Mouse (Mus musculus) adrenal gland, postnatal 4 days (tissue): ENCODE data around the gene Isg20l2. TPM values are rescaled to one million over a fixed set of nuclear protein-coding genes. Genes with fewer than 3 reads are reported as not detected.

Source experiments
- DNase-seq, 2 experiments: peaks; one replicate each; pipeline ENCODE4 v3.0.0; 2021 to 2022; ENCODE audit warnings: low spot score in 2 of 2, mixed read lengths in 2 of 2
- total RNA-seq, 2 experiments: library from RNA; stranded (reverse); gene quantifications; 2 replicates each; pipeline ENCODE4 v1.2.3; 2021

Gene Isg20l2
- total RNA-seq, 2 experiments from 2014 or later = 31.0 to 33.5 TPM

DNA sequence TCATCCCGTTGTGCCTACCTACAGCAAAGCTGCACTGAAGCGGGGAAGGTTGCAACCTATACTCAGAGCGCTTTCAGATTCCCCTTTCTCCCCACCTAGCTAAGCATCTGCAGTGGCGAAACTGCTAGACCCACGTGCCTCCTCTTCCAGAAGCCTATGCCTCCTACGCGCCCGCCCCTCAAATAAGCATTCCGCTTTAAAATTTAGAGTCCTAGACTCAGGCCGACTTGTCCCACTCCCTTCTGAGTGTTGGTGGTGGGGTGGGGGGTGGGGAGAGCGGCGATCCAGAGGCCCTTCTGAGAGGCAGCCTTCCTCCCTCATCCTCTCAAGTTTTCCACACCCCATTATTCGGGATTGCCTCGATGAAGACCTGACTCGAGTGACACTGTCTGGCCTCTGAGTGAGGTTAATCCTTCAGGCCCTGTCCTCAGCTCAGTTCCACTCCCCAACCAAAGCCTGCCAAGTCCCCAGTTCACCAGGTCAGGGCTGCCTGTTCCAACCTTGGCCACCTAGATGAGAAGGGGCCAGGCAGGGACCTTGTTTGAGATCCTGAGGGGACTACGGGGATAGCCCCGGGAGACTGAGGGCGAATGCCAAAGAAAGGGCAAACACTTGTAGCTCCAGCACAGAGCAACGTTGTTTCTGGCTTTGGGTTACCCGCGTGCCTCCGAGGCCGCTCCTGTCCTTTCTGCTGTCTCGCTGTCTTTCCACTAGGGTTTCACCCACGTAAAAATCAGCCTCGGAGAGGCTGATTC, 17.1 kb downstream of the Isg20l2 start:
- no peak for DNase-seq

DNA sequence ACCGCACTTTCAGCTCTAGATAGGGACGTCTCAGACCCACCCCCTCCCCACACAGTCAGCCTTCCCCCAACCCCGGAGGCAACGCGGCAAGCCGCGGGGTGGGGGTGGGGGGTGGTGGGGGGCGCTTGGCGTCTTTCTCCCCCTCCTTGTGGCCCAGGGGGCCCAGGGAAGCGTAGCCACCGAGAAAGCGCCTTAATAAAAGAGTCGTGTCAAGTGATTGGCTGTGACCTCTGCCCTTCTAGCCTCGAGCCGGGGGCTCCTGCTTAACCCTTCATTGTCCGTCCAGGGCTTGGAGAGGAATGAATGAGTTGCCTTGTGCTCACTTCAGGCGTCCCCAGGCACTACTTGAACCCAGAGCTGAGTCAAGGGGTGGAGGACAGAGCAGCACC, 17.7 kb downstream of the Isg20l2 start:
- DNase-seq = no peak

DNA sequence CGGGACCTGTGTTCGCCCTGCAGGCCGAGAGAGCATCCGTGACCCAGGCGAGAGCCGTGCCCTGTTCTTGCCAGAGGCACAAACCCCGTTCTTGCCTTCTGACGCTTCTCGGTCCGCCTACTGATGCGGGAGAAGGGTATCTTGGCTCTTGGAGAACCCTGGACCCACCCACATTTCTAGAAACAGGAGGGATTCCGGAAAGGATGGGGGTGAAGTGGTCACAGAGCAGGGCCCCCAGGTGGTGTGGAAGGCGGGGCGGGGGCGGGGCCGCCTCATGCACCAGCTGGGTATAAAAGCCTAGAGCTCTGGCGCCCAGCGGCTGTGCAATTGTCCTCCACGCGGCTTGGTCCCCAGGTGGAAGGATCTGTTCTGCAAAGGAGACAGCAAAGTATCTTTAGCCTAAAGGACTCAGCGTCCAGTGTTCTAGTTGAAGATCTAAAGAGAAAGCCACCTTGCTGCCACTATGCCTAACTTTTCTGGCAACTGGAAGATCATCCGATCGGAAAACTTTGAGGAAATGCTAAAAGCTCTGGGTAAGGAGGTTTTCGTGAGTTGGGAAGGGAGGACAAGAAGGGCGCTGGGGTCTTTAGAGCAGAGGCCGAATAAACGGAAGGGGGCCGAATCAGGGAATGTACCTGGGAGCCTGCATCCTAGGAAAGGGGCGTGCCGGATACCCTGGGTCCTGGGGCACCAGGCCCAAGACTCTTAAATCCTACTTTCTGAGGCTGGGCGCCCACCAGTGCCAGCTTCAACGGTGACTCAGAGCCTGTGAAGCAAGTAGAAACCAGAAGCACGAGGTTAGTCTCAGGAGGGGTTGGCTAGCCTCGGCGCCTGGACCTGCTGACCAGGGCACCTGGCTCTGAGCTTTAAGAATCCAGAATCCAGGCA, 18.5 kb downstream of the Isg20l2 start, which contains the start of gene Crabp2:
Gene Crabp2 (plus strand): TSS at position 289 of the 888 bp plus-strand sequence.
- DNase-seq = no peak

DNA sequence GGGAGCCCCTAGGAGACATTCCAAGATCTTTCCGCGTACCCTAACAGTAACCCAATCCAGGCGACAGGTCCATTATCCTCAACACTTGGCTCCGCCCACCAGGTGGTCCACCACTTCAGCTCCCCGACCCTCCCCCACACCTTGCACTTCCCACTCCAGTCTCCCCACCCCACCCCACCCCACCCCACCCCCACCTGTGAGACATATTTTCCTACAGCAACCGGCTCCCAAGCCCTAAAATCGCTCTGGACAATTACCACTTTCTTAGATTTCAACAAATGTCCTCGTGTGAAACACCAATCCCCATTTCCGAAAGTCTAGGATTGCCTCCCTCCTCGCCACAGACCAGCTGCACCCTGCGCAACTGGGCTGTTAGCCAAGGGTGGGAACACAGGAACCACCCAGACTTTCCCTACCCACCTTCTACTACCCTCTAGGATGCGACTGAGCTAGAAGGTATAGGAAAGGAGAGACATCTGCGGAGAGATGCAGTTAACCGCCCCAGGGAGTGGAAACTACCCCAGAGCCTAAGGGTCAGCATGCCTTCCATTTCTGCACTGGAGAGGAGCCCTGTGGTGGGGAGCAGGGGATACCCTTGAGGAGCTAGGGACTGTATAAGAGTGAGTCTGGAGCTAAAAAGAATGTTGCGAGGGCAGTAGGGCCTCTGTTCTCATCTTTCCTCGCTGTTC, 19.3 kb downstream of the Isg20l2 start:
- no peak for DNase-seq

DNA sequence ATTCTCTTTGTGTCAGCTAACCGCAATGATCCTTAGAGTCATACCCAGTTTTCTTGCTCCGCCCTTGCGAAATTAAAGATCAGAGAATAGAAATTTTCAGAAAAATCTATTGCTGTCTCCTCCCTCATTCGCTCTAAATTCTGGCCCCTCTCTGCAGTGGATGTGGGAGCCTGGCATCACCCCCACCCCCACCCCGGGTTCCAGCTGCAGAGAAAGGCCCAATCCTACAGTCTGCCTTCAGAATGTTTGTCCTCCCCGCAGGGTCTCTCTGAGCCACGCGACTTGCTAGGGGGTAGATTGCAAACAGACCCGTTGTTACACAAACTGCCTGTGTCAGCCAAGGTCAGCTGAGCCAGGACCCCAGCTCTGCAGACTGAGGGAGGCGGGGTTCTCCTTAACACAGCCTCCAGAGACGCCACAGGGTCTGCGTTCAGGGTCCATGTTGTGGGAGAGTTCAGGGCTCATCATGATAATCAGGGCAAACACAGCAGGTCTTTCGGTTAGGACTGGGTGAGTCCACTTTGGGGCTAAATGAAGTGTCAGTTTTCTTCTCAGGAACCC, 19.9 kb downstream of the Isg20l2 start:
- no peak for DNase-seq

DNA sequence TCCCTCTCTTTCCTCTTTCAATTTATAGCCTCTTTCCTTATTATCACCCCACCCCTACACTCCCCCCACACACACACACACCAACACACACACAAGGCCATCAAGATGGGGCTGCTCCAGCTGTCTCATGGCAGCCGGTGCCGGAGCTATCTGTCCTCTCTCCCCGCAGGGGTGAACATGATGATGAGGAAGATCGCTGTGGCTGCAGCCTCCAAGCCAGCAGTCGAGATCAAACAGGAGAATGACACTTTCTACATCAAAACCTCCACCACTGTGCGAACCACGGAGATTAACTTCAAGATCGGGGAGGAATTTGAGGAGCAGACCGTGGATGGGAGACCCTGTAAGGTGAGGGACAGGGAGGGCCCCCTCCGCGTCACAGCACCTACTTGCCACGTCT, 21.8 kb downstream of the Isg20l2 start:
- no peak for DNase-seq

DNA sequence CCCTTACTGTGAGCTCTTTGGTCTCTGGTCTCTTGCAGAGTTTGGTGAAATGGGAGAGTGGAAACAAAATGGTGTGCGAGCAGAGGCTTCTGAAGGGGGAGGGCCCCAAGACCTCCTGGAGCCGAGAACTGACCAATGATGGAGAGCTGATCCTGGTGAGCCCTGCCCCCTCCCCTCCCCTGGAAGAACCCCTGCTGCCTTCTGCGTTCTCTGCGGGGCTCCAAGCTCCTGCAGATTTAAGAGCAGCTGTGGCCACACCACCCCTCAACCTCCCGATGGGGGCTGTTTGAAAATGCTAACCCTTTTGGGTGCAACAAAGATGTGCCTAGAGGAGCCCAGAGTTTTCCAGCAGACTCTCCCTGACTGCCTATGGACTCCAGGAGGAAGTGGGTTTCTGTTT, 22.3 kb downstream of the Isg20l2 start:
- no peak for DNase-seq

DNA sequence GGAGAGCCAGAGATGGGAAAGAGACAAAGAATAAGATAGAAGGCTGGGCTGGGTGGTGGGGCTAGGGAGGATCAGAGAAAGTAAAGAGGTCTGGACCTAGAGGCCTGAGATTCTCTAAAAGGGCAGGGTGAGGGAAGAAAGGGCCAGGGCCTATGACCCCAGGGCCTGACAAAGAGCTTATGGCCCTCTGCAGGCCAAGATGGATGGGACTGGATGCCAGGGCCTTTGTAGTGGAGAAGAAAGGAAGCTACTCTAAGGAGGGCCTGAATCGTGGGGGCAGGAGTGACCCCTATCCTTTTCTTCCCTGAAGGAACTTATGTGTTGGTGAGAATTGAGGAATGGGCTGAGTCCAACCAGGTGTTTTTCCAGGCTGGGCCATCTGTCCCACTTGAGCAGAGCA, 27.9 kb downstream of the Isg20l2 start:
- DNase-seq = no peak

DNA sequence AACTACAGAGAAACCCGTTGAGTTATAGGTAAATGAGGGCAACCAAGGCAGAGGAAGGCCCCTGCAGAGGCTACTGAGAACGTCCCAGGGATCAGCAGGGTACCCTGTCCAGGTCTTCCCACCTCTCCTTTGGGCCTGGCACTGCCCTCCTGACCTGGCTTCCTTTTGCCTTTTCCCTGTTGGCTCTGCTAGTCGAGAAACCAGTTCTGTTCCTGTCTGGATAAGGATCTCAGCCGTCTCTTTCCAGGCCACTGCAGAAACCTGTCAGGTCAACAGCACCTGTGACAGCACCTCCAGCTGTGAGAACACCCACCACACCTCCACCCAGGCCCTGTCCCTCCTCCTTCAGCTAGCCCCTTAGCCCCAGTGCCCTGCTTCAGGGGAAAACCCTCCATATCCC, 28.4 kb downstream of the Isg20l2 start:
- no peak for DNase-seq

DNA sequence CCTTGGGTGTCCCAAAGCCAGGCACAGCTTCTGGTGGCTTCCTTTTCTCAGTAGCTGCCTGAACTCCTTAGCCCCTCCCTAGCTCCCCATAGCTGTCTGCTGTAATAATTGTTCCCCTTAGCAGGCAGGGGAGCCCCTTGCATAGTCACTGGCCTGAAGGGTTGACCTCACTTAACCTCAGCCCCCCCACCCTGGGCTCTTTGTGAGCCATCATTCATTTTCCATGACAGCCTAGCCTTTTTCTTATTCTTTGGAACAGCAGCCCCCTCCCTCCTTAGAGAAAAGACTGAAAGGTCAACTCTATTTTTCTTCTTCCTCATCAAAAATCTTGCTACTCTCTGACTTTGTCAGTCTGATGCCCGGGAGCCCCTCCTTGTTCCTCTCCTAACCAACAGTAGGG, 28.9 kb downstream of the Isg20l2 start:
- DNase-seq = no peak

DNA sequence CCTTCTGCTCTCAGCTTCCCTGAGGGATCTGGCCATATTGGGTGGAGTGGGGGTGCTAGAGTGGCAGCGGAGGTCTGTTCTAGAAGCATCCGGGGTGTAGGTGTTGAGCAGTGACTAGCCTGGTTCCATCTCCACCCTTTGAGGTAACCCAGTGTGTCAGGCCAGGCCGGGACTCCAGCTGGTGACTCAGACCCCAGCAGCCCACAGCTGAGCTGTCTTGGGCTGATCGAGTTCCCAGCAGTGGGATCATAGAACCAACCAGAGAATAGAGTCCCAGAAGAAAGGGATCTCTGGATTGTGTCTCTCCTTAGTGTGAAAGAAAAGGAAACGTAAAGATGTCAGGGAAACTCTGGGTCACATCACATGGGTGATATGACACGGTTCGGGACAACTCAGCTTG, 29.3 kb downstream of the Isg20l2 start:
- DNase-seq = no peak

DNA sequence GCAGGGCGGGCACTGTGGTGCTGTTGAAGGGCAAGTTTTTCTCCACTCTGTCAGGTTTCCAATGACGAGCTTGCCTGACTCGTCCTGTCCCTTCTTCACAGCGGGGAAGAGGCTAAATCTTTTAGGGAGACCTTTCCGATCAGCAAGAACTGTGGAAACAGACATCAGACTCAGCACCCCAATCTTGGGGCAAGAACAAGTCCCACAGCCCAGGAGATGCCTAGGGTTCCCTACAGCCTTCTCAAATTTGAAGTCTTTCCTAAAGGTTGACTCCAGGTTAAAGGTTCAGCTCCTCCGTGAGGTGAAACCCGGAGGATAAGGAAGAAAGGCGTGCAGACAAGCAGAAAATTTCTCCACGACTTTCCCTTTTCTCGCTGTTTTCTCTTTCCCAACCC, 30.1 kb downstream of the Isg20l2 start:
- DNase-seq = no peak

DNA sequence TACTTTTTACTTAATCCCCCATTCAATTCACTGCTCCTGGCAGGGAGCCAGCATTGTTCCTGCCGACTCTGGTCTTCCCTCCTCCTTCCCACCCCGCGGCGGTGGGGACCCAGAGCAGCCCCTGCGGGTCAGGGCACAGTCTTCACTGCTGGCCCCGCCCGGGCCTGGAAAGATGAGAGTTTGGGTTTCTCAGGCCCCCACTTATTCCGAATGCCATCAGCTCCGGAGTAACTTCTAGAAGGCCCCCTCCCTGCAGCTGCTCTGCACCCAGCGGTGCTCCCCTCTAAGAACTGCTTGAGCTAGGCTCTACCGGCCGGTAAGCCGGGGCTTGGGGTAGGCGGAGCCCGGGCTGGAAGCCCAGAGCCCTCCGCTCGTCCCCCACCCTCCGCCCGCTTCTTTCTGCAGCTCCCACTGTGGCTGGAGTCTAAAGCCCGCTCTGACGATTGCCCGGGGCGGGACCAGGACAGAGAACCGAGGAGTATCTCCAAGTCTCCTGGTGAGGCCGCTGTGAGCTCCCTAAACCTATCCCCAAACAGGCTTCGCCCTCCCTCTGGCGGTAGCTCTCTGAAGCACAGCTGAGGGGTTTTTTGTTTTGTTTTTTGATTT, 30.6 kb downstream of the Isg20l2 start:
- DNase-seq = peak; percentile 57 to 75

DNA sequence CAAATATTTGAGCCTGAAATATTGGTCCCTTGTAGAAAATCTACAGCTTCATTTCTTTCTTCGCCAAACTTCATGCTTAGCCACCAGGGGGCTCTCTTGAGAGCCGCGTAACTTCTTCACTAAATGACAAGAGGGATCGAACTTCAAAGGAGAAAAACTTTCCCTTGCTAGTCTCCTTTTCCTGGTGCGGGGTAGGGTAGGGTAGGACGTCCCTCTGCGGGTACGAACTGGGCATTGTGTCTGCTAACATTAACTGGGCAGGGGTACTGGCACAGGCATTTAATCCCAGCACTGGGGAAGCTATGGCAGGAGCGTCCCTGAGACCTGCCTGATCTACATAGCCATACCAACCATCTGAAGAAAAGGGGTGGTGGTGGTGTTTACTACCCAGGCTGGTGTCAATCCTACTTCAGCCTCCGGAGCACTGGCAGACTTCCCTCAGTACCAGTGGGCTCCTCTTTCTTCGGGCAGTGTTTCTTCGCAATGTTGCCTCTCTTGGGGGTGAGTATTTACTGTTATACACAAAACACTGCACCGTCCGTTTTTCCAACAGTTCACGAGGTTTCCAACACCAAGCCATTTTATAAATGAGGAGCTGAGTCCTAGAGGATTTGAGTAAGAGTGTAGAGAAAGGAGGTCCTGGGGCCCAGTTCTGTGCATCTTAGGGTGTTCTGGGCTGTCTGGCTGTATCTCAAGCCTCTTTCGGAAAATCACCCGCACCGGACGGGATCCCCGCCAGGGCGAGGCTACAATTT, 40.2 kb downstream of the Isg20l2 start:
- no peak for DNase-seq

DNA sequence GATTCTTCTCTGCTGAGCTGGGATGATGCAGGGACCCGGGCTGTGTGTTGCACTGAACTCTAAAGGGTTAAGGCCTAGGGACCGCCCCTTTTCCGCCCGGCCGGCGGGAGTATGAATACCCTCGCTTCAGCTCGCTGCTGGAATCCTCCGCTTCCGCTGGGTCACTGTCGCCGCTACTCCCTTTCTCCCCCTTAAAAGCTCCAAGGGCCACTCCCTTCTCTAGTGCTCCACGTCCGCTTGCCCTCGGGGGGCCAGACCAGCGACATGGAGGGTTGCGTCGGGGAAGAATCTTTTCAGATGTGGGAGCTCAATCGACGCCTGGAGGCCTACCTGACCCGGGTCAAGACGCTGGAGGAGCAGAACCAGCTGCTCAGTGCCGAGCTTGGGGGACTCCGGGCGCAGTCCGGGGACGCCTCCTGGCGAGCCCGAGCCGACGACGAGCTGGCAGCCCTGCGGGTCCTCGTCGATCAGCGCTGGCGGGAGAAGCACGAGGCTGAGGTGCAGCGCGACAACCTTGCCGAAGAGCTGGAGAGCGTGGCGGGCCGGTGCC, 40.9 kb downstream of the Isg20l2 start, which contains the start of gene Nes:
Gene Nes (plus strand): TSS at position 140 of the 550 bp plus-strand sequence.
- DNase-seq = no peak

DNA sequence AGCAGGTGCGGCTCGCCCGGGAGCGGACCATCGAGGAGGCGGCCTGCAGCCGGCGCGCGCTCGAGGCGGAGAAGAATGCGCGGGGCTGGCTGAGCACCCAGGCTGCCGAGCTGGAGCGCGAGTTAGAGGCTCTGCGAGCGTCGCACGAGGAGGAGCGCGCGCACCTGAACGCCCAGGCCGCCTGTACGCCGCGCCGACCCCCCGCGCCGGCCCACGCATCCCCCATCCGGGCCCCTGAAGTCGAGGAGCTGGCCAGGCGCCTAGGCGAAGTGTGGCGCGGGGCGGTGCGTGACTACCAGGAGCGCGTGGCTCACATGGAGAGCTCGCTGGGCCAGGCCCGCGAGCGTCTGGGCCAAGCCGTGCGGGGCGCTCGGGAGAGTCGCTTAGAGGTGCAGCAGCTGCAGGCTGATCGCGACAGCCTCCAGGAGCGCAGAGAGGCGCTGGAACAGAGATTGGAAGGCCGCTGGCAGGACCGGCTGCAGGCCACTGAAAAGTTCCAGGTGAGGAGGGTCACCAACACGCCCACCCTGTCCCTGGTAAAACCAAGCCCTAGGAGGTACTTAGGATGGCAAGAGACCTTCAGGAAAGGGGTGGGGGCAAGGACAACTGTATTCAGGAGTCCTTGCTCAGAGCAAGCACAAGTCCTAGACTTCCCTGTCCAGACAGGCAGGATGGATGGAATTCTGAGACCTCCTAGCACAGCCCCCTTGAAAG, 41.5 kb downstream of the Isg20l2 start:
- no peak for DNase-seq

DNA sequence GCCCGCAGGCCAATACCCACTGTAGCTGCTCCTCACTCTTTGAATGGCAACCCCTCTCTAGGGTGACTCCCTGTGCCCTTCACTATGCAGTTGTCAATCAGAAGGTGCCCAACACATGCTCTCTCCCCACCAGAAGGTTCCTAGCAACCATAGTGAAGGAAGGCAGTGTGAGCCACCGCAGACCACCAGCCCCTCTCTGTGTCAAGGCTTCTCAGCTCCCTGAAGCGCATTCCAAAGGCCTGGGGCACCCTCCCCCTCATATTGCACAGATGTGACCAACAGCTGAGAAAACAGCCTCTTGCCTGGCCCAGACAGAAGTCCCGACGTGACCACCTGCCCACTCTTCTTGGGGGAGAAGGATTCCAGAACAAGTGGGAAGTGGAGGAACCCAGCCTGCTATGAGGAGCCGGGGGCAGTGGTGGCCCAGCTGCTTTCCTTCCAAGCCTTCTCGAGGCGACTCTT, 42.1 kb downstream of the Isg20l2 start:
- DNase-seq = no peak

DNA sequence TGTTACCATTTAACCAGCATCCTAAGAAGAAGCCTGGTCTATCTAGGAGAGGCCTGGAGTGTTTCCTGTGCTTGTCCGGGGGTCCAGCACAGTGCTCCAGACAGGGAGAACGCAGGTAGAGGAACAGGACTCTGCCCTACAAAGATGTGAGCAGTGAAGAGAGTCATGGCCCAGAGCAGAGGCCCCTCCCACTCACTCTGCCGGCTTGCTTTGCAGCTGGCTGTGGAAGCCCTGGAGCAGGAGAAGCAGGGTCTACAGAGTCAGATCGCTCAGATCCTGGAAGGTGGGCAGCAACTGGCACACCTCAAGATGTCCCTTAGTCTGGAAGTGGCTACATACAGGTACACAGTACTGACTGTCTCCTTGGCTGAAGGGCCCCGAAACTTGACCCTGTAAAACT, 42.7 kb downstream of the Isg20l2 start:
- DNase-seq = no peak
